Mouse (Mus musculus): ENCODE results near the gene Fgf16.

Gene Fgf16

GRCm38 (mm10) chrX:105764162-105765004 is at the start of gene Fgf16:
TSS of gene Fgf16 (plus strand) at chrX:105764279.
- no peak for DNase-seq (ENCODE audit: extremely low read depth, low read depth, low spot score)

DNA sequence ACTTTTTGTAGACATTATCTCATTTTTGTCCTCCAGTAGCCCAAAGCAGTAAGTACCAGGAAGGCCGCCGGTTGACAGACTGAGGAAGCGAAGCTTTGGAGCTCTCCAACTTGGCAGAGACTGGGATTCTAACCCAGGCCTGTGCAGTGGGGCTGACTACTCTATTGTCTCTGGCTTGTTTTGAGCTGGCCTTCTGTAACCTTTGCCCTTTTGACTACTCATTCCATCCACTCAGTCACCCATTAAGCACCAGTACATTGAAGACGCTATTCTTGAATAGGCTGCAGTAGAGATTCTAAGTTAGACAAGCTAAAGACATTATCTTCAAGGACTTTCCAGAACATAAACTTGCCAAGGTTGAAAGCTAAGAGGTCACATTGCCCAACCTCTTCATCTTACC is 49.3 kb upstream of the Fgf16 start:
- no peak for DNase-seq (ENCODE audit: extremely low read depth, low read depth, low spot score)

DNA sequence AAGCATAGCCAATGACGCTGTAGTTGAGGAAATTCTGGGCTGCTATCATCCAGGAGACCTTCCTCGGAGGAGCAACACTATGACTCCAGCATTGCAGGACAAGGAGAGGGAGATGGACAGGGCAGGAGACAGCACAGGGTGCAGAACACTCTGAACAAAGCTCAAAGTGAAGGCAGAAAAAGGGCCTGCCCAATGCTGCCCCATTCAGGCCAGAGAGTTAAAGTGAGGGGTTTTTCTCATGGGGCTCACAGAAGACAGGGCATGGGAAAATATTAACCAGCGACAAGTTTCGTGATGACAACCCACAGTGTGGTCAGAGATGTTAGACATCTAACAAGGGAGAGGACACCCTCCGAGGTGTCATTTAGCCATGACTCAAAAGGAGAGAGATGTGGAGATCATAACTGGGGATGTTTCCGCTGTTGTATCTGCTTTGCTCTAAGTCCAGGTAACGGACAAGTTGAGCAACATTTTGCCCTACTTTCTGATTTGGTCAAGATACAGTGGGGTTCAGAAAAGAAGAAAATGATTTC is 48.2 kb upstream of the Fgf16 start:
- DNase-seq (ENCODE audit: extremely low read depth, low read depth, low spot score): no peak

DNA sequence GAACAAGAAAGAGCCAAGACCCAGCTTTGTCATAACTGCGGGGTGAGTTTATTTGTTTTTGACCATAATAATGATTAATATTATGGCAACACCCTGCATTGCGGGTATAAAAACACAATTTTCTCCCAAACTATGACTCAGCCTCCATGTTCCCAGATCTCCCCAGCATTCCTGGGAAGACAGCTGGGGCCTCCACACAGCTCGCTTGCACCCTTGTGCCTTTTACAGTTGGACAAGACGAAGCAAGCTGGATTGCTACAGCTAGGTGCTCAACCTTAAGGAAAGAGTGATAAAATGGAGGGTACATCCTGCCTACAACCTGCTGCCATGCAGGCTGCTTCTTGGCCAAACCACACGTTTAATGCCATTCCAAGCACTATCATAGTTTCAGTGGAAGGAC is 45.7 kb upstream of the Fgf16 start:
- DNase-seq (ENCODE audit: extremely low read depth, low read depth, low spot score): no peak

GRCm38 (mm10) chrX:105718943-105719342 is 45.1 kb upstream of the Fgf16 start:
- DNase-seq (ENCODE audit: extremely low read depth, low read depth, low spot score): no peak

- DNase-seq (ENCODE audit: extremely low read depth, low read depth, low spot score): no peak
These were observed 39.9 kb upstream of the Fgf16 start for GRCm38 (mm10) chrX:105724174-105724573.

DNA sequence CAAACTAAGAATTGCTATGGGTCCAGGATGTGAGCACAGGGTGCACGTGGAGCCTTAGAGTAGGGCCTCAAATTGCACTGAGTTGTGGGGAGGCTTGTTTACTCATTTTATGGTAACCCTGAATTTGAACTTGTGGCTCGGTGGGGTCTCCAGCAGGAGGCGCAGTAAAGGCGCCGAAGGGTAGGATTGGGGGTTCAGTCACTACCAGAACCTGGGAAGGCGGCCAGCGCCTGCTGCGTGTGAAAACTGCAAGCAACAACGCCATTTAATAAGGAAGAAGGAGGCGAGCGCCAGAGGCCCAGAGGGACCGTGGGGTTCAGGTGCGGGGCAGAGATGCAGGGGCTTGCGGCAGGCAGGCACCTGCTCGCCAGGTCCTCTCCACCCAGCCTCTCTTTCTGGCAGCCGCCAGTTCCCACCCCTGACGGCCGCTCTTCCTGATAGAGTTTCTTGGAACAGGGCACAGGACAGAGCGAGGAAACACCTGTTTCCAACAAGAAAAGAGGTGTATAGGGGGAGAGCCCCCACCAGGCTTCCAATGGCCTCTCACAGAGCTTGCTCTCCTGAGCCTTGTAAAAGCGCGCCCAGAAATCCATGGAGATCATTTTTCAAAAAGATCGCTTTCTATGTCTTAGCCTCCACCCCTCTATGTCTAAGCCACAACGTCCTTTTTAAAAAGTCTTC is 1.1 kb upstream of the Fgf16 start:
- no peak for DNase-seq (ENCODE audit: extremely low read depth, low read depth, low spot score)

DNA sequence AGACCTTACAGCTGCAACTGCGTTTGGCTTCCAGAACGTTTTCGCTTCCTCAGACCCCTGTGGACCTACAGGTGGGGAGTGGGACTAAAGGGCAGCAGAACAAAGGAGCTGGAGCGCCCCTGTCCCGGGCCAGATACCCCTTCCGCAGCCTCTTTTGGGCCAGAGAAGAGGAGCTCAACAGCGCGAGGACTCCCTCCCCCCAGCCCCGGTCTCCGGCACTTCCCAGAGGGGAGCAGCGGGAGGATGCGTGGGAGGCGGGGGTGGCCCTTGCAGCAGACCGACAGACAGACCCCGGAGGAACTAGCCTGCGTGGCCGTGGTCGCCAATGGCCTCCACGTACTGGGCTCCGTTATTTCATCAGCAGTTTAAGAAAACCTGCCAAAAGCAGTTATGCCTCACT is 467 bp upstream of the Fgf16 start:
- DNase-seq (ENCODE audit: extremely low read depth, low read depth, low spot score): no peak

- no peak for DNase-seq (ENCODE audit: extremely low read depth, low read depth, low spot score)
These were observed 1.1 kb downstream of the Fgf16 start for GRCm38 (mm10) chrX:105765005-105765706.

GRCm38 (mm10) chrX:105766013-105766412 is 1.9 kb downstream of the Fgf16 start:
- DNase-seq (ENCODE audit: extremely low read depth, low read depth, low spot score): no peak

- no peak for DNase-seq (ENCODE audit: extremely low read depth, low read depth, low spot score)
These were observed 3.2 kb downstream of the Fgf16 start for GRCm38 (mm10) chrX:105767177-105767764.

DNA sequence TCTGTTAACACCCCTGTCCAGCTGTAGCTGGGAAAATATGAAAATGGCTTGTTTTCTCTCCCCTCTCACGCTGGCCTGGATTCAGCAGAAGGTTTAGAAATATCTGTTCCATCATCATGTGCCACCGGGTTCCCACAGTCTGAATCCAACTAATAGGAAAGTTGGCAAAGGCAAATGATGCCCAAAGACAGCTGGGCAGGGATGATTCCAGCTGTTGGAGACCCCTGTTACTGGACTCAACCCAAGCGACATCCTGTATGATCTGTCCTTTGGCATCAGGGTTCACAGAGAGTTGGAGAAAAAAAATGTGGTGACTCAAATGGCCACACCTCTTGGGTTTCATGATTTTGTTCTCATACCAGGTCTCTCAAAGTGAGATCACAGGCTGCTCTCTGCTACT is 3.9 kb downstream of the Fgf16 start:
- no peak for DNase-seq (ENCODE audit: extremely low read depth, low read depth, low spot score)

GRCm38 (mm10) chrX:105773281-105773680 is 9.2 kb downstream of the Fgf16 start:
- no peak for DNase-seq (ENCODE audit: extremely low read depth, low read depth, low spot score)

DNA sequence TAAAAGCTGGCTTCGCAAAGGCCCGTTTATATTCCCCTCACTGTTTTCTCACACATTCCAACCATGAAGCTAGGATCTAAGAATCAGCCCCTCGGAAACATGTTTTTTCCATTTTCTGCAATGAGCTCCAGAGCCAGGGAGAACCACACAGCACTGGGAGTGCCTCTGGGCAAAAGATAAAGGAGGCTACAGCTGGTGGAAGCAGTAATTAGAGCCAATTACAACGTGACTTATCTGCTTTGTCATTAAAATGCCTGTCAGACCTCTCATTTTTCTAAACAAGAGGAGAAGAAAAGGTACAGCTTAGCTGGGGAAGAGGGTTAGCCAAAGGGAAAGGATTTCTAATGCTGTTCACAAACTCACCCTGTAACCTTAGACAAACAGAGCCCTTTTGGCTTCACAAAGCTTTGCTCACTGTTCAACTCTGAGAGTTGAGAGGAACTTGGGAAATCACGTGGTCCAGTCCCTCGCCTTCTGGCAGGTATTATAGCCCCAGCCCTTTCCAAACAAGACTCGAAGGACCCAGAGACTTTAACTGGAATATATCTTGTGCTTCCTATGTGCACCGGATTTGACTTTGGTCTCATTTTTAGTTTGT is 30.8 kb downstream of the Fgf16 start:
- no peak for DNase-seq (ENCODE audit: extremely low read depth, low read depth, low spot score)

DNA sequence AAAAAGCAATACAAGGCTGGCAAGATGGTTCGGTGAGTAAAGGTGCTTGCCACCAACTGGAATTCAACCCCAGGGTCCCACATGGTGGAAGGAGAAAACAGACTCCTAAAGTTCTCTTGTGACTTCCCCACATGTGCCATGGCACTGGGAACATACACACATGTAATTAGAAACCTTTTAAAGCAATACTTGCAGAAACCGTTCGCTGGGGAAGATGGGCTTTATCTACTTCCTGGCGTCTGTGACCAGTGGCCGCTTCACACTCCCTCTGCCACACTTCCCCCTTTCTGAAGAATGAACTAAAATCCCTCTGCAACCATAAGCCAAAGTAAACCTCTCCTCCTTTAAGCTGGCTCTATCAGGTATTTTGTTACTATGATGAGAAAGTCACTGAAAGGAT is 60.4 kb downstream of the Fgf16 start:
- no peak for DNase-seq (ENCODE audit: extremely low read depth, low read depth, low spot score)

Data from fat pad, adult 2 months (tissue).